Mouse (Mus musculus): ENCODE results near the gene Cdk11b. TPM values are rescaled to one million over a fixed set of nuclear protein-coding genes. Genes with fewer than 3 reads are reported as not detected.

Cdk11b gene
- polyA plus RNA-seq (2015; fragmentation: Nextera tagmentation; extraction: Ambion mirVana) = 60.8 and 63.5 TPM in 2 replicates

GRCm38 (mm10) chr4:155624338-155625291 lies at the start of gene Cdk11b:
Cdk11b (plus strand) TSS chr4:155624854.
- Histone ChIP-seq H3K9ac (replicated peaks) (peak within 1 kb of the TSS; percentile 58), H3K4me3 (peak within 1 kb of the TSS; percentile 55), H3K9me3 (no peaks in the 10 kb centered on the region), H3K4me2 (replicated peaks) (peak within 1 kb of the TSS; percentile 65), H3K27me3 (no peaks in the 10 kb centered on the region), H3K36me3 (peaks cover 48% of the 10 kb centered on the region), H3K27ac (replicated peaks) (peak within 1 kb of the TSS; percentile 95), H3K4me1 (peaks cover 14% of the 10 kb centered on the region)
- WGBS = under 1% methylated on average over 84 of the region's 84 CpGs
- ATAC-seq (replicated peaks) = peak; percentile 100

GRCm38 (mm10) chr4:155574931-155575330 lies 49.7 kb upstream of the Cdk11b start:
- 93% methylated on average over 11 of the region's 11 CpGs for WGBS
- no peak overlapping the region for H3K4me3 ChIP-seq
- ATAC-seq (replicated peaks) = no peak
- H3K4me2 ChIP-seq (replicated peaks) = no peak overlapping the region
- H3K36me3 ChIP-seq = peaks cover 22% of the 10 kb centered on the region; the same call in 1 of the 2 replicates
- H3K27ac ChIP-seq (replicated peaks) = no peak overlapping the region
- no peak overlapping the region for H3K9ac ChIP-seq (replicated peaks)
- H3K9me3 ChIP-seq = no peaks in the 10 kb centered on the region
- no peaks in the 10 kb centered on the region for H3K4me1 ChIP-seq
- H3K27me3 ChIP-seq = no peaks in the 10 kb centered on the region

GRCm38 (mm10) chr4:155575521-155575920 lies 49.1 kb upstream of the Cdk11b start:
- no peaks in the 10 kb centered on the region for H3K27me3 ChIP-seq
- 85% methylated on average over 8 of the region's 8 CpGs for WGBS
- no peaks in the 10 kb centered on the region for H3K9me3 ChIP-seq
- no peak overlapping the region for H3K4me2 ChIP-seq (replicated peaks)
- H3K9ac ChIP-seq (replicated peaks) = no peak overlapping the region
- no peak overlapping the region for H3K4me3 ChIP-seq
- ATAC-seq (replicated peaks) = no peak
- peaks cover 22% of the 10 kb centered on the region; the same call in 1 of the 2 replicates for H3K36me3 ChIP-seq
- no peaks in the 10 kb centered on the region for H3K4me1 ChIP-seq
- H3K27ac ChIP-seq (replicated peaks) = no peak overlapping the region

- no peak for ATAC-seq (replicated peaks)
- Histone ChIP-seq H3K4me3 (no peak overlapping the region), H3K9ac (replicated peaks) (no peak overlapping the region), H3K4me2 (replicated peaks) (no peak overlapping the region), H3K4me1 (no peaks in the 10 kb centered on the region), H3K36me3 (peaks cover 22% of the 10 kb centered on the region; the same call in 1 of the 2 replicates), H3K9me3 (no peaks in the 10 kb centered on the region), H3K27me3 (no peaks in the 10 kb centered on the region), H3K27ac (replicated peaks) (no peak overlapping the region)
- 95% methylated on average over 9 of the region's 9 CpGs for WGBS
These were observed 47.5 kb upstream of the Cdk11b start for GRCm38 (mm10) chr4:155577132-155577531.

GRCm38 (mm10) chr4:155577741-155578140 lies 46.9 kb upstream of the Cdk11b start:
- Histone ChIP-seq H3K27ac (replicated peaks) (no peak overlapping the region), H3K4me3 (no peak overlapping the region), H3K4me1 (no peaks in the 10 kb centered on the region), H3K9ac (replicated peaks) (no peak overlapping the region), H3K9me3 (no peaks in the 10 kb centered on the region), H3K27me3 (no peaks in the 10 kb centered on the region), H3K4me2 (replicated peaks) (no peak overlapping the region), H3K36me3 (peaks cover 22% of the 10 kb centered on the region; the same call in 1 of the 2 replicates)
- WGBS = 95% methylated on average over 5 of the region's 5 CpGs
- no peak for ATAC-seq (replicated peaks)

GRCm38 (mm10) chr4:155578336-155579125 lies 46.1 kb upstream of the Cdk11b start:
- Histone ChIP-seq H3K9me3 (no peaks in the 10 kb centered on the region), H3K27me3 (no peaks in the 10 kb centered on the region), H3K4me1 (no peaks in the 10 kb centered on the region), H3K4me3 (no peak overlapping the region), H3K27ac (replicated peaks) (no peak overlapping the region), H3K4me2 (replicated peaks) (no peak overlapping the region), H3K36me3 (peaks cover 29% of the 10 kb centered on the region), H3K9ac (replicated peaks) (no peak overlapping the region)
- WGBS = 86% methylated on average over 7 of the region's 7 CpGs
- no peak for ATAC-seq (replicated peaks)

- WGBS = 22% methylated on average over 1 of the region's 1 CpGs
- Histone ChIP-seq H3K4me1 (no peaks in the 10 kb centered on the region), H3K27me3 (no peaks in the 10 kb centered on the region), H3K4me3 (no peak overlapping the region), H3K9me3 (no peaks in the 10 kb centered on the region), H3K27ac (replicated peaks) (no peak overlapping the region), H3K9ac (replicated peaks) (no peak overlapping the region), H3K36me3 (peaks cover 48% of the 10 kb centered on the region), H3K4me2 (replicated peaks) (no peak overlapping the region)
- ATAC-seq (replicated peaks) = no peak
These were observed 44.2 kb upstream of the Cdk11b start for GRCm38 (mm10) chr4:155580420-155580819.

GRCm38 (mm10) chr4:155582279-155582905 lies 42.3 kb upstream of the Cdk11b start:
- peaks cover 61% of the 10 kb centered on the region for H3K36me3 ChIP-seq
- no peak overlapping the region for H3K27ac ChIP-seq (replicated peaks)
- no peak for ATAC-seq (replicated peaks)
- H3K27me3 ChIP-seq = no peaks in the 10 kb centered on the region
- H3K9me3 ChIP-seq = no peaks in the 10 kb centered on the region
- H3K4me2 ChIP-seq (replicated peaks) = no peak overlapping the region
- H3K4me1 ChIP-seq = no peaks in the 10 kb centered on the region
- WGBS = 96% methylated on average over 6 of the region's 6 CpGs
- H3K9ac ChIP-seq (replicated peaks) = no peak overlapping the region
- no peak overlapping the region for H3K4me3 ChIP-seq

GRCm38 (mm10) chr4:155589356-155589755 lies 35.3 kb upstream of the Cdk11b start:
- WGBS = 97% methylated on average over 5 of the region's 5 CpGs
- ATAC-seq (replicated peaks) = no peak

GRCm38 (mm10) chr4:155591012-155591719 lies 33.5 kb upstream of the Cdk11b start:
- no peaks in the 10 kb centered on the region for H3K9me3 ChIP-seq
- no peaks in the 10 kb centered on the region for H3K4me1 ChIP-seq
- no peak overlapping the region for H3K27ac ChIP-seq (replicated peaks)
- H3K9ac ChIP-seq (replicated peaks) = no peak overlapping the region
- 91% methylated on average over 7 of the region's 7 CpGs for WGBS
- H3K36me3 ChIP-seq = peaks cover 49% of the 10 kb centered on the region
- ATAC-seq (replicated peaks) = no peak
- no peak overlapping the region for H3K4me2 ChIP-seq (replicated peaks)
- H3K27me3 ChIP-seq = no peaks in the 10 kb centered on the region
- H3K4me3 ChIP-seq = no peak overlapping the region

More at GRCm38 (mm10) chr4:155589356-155589755, 35.3 kb upstream of the Cdk11b start:
- Histone ChIP-seq H3K4me1 (no peaks in the 10 kb centered on the region), H3K36me3 (peaks cover 67% of the 10 kb centered on the region), H3K9me3 (no peaks in the 10 kb centered on the region), H3K4me3 (no peak overlapping the region), H3K4me2 (replicated peaks) (no peak overlapping the region), H3K27ac (replicated peaks) (no peak overlapping the region), H3K27me3 (no peaks in the 10 kb centered on the region), H3K9ac (replicated peaks) (no peak overlapping the region)

- Histone ChIP-seq H3K27ac (replicated peaks) (no peak overlapping the region), H3K9me3 (no peaks in the 10 kb centered on the region), H3K36me3 (peaks cover 25% of the 10 kb centered on the region), H3K27me3 (no peaks in the 10 kb centered on the region), H3K4me1 (no peaks in the 10 kb centered on the region), H3K9ac (replicated peaks) (no peak overlapping the region), H3K4me2 (replicated peaks) (no peak overlapping the region), H3K4me3 (no peak overlapping the region)
- 47% methylated on average over 1 of the region's 1 CpGs for WGBS
- ATAC-seq (replicated peaks) = no peak
These were observed 30.9 kb upstream of the Cdk11b start for GRCm38 (mm10) chr4:155593780-155594179.

Measured in forebrain, embryonic 15.5 days (tissue).